Mouse (Mus musculus): ENCODE measurements around the gene Fbrsl1. TPM values are rescaled to one million over a fixed set of nuclear protein-coding genes. Genes with fewer than 3 reads are reported as not detected.

The Fbrsl1 gene
- total and polyA plus RNA-seq, 2 experiments from 2014 or later, result 18.8 to 41.1 TPM

- H3K4me1 ChIP-seq (ENCODE audit: insufficient read depth, low read length), result peaks cover 10% of the 10 kb centered on the region; the same call in 1 of the 2 replicates
- H3K9ac ChIP-seq (replicated peaks; ENCODE audit: low read length), result peak overlapping the region; percentile 59
- H3K36me3 ChIP-seq (ENCODE audit: insufficient read depth, low read length), result no peaks in the 10 kb centered on the region
- peak overlapping the region; percentile 68 for H3K4me2 ChIP-seq (ENCODE audit: low read depth, low read length)
- no peak for DNase-seq (ENCODE audit: low spot score)
- WGBS, result 15% methylated on average over 8 of the region's 8 CpGs
- peak overlapping the region; percentile 56 for H3K4me3 ChIP-seq (ENCODE audit: low read length)
- 0 out of 2 replicates have a peak, but pooled peaks have one; percentile 6 for ATAC-seq
- no peaks in the 10 kb centered on the region for H3K9me3 ChIP-seq (ENCODE audit: low read length)
- H3K27ac ChIP-seq, result peak overlapping the region; percentile 26; the same call in 1 of the 2 replicates
- no peak for TF ChIP-seq CTCF (IDR thresholded peaks at IDR 0.05; ENCODE audit: low read depth)
- no peaks in the 10 kb centered on the region for H3K27me3 ChIP-seq (ENCODE audit: insufficient read depth, low read length)
These were observed 61.0 kb downstream of the Fbrsl1 start for GRCm38 (mm10) chr5:110387332-110387731.

- H3K9ac ChIP-seq (replicated peaks; ENCODE audit: low read length), result peak overlapping the region; percentile 59
- DNase-seq (ENCODE audit: low spot score) (peak; percentile 74), ATAC-seq (peak; percentile 80)
- 3% methylated on average over 90 of the region's 90 CpGs for WGBS
- TF ChIP-seq CTCF (IDR thresholded peaks at IDR 0.05; ENCODE audit: low read depth), result no peak
- no peaks in the 10 kb centered on the region for H3K9me3 ChIP-seq (ENCODE audit: low read length)
- H3K27ac ChIP-seq, result peak overlapping the region; percentile 26; the same call in 1 of the 2 replicates
- peak overlapping the region; percentile 68 for H3K4me2 ChIP-seq (ENCODE audit: low read depth, low read length)
- peak overlapping the region; percentile 56 for H3K4me3 ChIP-seq (ENCODE audit: low read length)
- no peaks in the 10 kb centered on the region for H3K36me3 ChIP-seq (ENCODE audit: insufficient read depth, low read length)
- H3K4me1 ChIP-seq (ENCODE audit: insufficient read depth, low read length), result peaks cover 10% of the 10 kb centered on the region; the same call in 1 of the 2 replicates
- no peaks in the 10 kb centered on the region for H3K27me3 ChIP-seq (ENCODE audit: insufficient read depth, low read length)
These were observed 61.7 kb downstream of the Fbrsl1 start for GRCm38 (mm10) chr5:110386371-110387330.

- ATAC-seq (no peak), DNase-seq (ENCODE audit: low spot score) (no peak)
- TF ChIP-seq CTCF (IDR thresholded peaks at IDR 0.05; ENCODE audit: low read depth), result no peak
- Histone ChIP-seq H3K9me3 (ENCODE audit: low read length) (no peaks in the 10 kb centered on the region), H3K4me2 (ENCODE audit: low read depth, low read length) (peak overlapping the region; percentile 68), H3K36me3 (ENCODE audit: insufficient read depth, low read length) (no peaks in the 10 kb centered on the region), H3K4me1 (ENCODE audit: insufficient read depth, low read length) (peaks cover 10% of the 10 kb centered on the region; the same call in 1 of the 2 replicates), H3K27ac (no peak overlapping the region), H3K4me3 (ENCODE audit: low read length) (no peak overlapping the region), H3K27me3 (ENCODE audit: insufficient read depth, low read length) (no peaks in the 10 kb centered on the region), H3K9ac (replicated peaks; ENCODE audit: low read length) (no peak overlapping the region)
- 61% methylated on average over 4 of the region's 4 CpGs for WGBS
These were observed 63.0 kb downstream of the Fbrsl1 start for GRCm38 (mm10) chr5:110385263-110385662.

GRCm38 (mm10) chr5:110384491-110384890, 63.8 kb downstream of the Fbrsl1 start:
- Histone ChIP-seq H3K27ac (no peak overlapping the region), H3K27me3 (ENCODE audit: insufficient read depth, low read length) (no peaks in the 10 kb centered on the region), H3K36me3 (ENCODE audit: insufficient read depth, low read length) (no peaks in the 10 kb centered on the region), H3K4me2 (ENCODE audit: low read depth, low read length) (peak overlapping the region; percentile 68), H3K4me3 (ENCODE audit: low read length) (no peak overlapping the region), H3K9me3 (ENCODE audit: low read length) (no peaks in the 10 kb centered on the region), H3K9ac (replicated peaks; ENCODE audit: low read length) (no peak overlapping the region), H3K4me1 (ENCODE audit: insufficient read depth, low read length) (peaks cover 10% of the 10 kb centered on the region; the same call in 1 of the 2 replicates)
- WGBS, result 68% methylated on average over 6 of the region's 6 CpGs
- DNase-seq (ENCODE audit: low spot score) (no peak), ATAC-seq (no peak)
- TF ChIP-seq CTCF (IDR thresholded peaks at IDR 0.05; ENCODE audit: low read depth), result no peak

GRCm38 (mm10) chr5:110379823-110380222, 68.5 kb downstream of the Fbrsl1 start:
- no peak overlapping the region for H3K27ac ChIP-seq
- no peaks in the 10 kb centered on the region for H3K9me3 ChIP-seq (ENCODE audit: low read length)
- no peak overlapping the region for H3K9ac ChIP-seq (replicated peaks; ENCODE audit: low read length)
- no peaks in the 10 kb centered on the region for H3K4me1 ChIP-seq (ENCODE audit: insufficient read depth, low read length)
- no peak overlapping the region for H3K4me2 ChIP-seq (ENCODE audit: low read depth, low read length)
- TF ChIP-seq CTCF (IDR thresholded peaks at IDR 0.05; ENCODE audit: low read depth), result no peak
- H3K4me3 ChIP-seq (ENCODE audit: low read length), result no peak overlapping the region
- H3K27me3 ChIP-seq (ENCODE audit: insufficient read depth, low read length), result no peaks in the 10 kb centered on the region
- no peak for DNase-seq (ENCODE audit: low spot score)
- peaks cover 23% of the 10 kb centered on the region; the same call in 1 of the 2 replicates for H3K36me3 ChIP-seq (ENCODE audit: insufficient read depth, low read length)
- ATAC-seq, result no peak
- WGBS, result 95% methylated on average over 4 of the region's 4 CpGs

GRCm38 (mm10) chr5:110379086-110379485, 69.2 kb downstream of the Fbrsl1 start:
- Histone ChIP-seq H3K4me2 (ENCODE audit: low read depth, low read length) (no peak overlapping the region), H3K27me3 (ENCODE audit: insufficient read depth, low read length) (no peaks in the 10 kb centered on the region), H3K27ac (no peak overlapping the region), H3K36me3 (ENCODE audit: insufficient read depth, low read length) (peaks cover 28% of the 10 kb centered on the region), H3K4me3 (ENCODE audit: low read length) (no peak overlapping the region), H3K9ac (replicated peaks; ENCODE audit: low read length) (no peak overlapping the region), H3K4me1 (ENCODE audit: insufficient read depth, low read length) (no peaks in the 10 kb centered on the region), H3K9me3 (ENCODE audit: low read length) (no peaks in the 10 kb centered on the region)
- 93% methylated on average over 15 of the region's 15 CpGs for WGBS
- no peak for TF ChIP-seq CTCF (IDR thresholded peaks at IDR 0.05; ENCODE audit: low read depth)
- DNase-seq (ENCODE audit: low spot score), result no peak
- ATAC-seq, result no peak
